Comparison of ENCODE assay signal across 8 mouse cellular contexts in the genomic region with DNA sequence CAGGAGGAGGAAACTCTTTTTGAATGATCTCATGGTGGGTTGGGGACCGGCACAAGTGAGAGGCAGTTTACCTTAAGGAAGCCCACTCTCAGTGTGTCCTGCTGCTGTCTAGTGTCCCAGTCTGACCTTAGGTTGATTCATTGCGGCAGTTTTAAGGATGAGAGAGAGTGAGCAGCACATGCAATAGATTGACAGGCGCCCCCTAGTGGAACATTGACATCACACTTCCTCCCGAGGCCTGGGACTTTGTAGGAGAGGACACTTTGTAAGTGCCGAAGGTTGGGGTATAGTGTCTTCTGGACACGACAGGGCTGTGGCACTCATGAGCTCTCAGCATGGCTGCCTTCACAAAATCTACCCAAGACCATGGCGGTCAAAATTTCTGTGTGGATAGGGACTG.
DNase-seq lines count a peak whose midpoint lies in the region; ATAC-seq and TF ChIP-seq lines count a peak whose summit lies in the region.

No protein-coding gene starts in this region.

- POLR2A ChIA-PET in Patski (lab: Charles Lee), result no interaction called here

- CTCF ChIA-PET in Patski (lab: Charles Lee), result interaction anchor here (1.1 kb wide), 1 partner anchor 12 kb away, joined by 3 read pairs; no protein-coding TSS in a partner anchor

- no peaks in the 10 kb centered on the region for H3K27me3 ChIP-seq in cerebellum, adult 2 months (ENCODE audit: control insufficient read depth, insufficient read depth, low read length)
- H3K27me3 ChIP-seq in Patski, result peaks cover 27% of the 10 kb centered on the region

- TF ChIP-seq CTCF in cerebellum, adult 2 months (IDR thresholded peaks at IDR 0.05; ENCODE audit: borderline replicate concordance, insufficient read depth, low read depth, low read length), result peak; percentile 27; the same call in 1 of the 2 replicates
- peak; percentile 72 for TF ChIP-seq CTCF in layer of hippocampus, adult 2 months (conservative IDR thresholded peaks at IDR 0.05)
- peak; percentile 60 for TF ChIP-seq CTCF in Patski (IDR thresholded peaks at IDR 0.05)

- no peak overlapping the region for H3K27ac ChIP-seq in cerebellum, adult 2 months (ENCODE audit: insufficient read depth, low read length)
- peak overlapping the region; percentile 90 for H3K27ac ChIP-seq in layer of hippocampus, adult 2 months

- no peak for ATAC-seq in Patski

- in situ Hi-C loops in Patski (cut with MboI; ENCODE audit: low pct_unique_long_range_greater_than_20kb), result no loop called here

- 0 out of 2 replicates have a peak, but pooled peaks cover 3% of the 10 kb centered on the region for H3K4me1 ChIP-seq in cerebellum, adult 2 months (ENCODE audit: control insufficient read depth, insufficient read depth, low read length)

- WGBS in cerebellum, adult 2 months, result 69% methylated on average over 7 of the region's 7 CpGs

- no peak overlapping the region for H3K4me3 ChIP-seq in cerebellum, adult 2 months (replicated peaks; ENCODE audit: insufficient read depth, low read depth, low read length)
- H3K4me3 ChIP-seq in layer of hippocampus, adult 2 months, result no peak overlapping the region

- DNase-seq in cerebellum, adult 2 months, result no peak
- DNase-seq in cerebellum, adult 11 months, result no peak
- no peak for DNase-seq in layer of hippocampus, adult 2 months (ENCODE audit: low spot score in 2 of 2)
- no peak for DNase-seq in layer of hippocampus, postnatal 36 days
- DNase-seq in Patski (ENCODE audit: low read depth, low spot score), result no peak
- DNase-seq in retina, postnatal 1 day, result peak; percentile 30
- DNase-seq in left cerebral cortex, adult 8-10 months (ENCODE audit: low spot score in 2 of 2), result no peak
- no peak for DNase-seq in layer of hippocampus, adult 18-20 months (ENCODE audit: low spot score in 2 of 2)

- no peak for TF ChIP-seq POLR2A in cerebellum, adult 2 months (IDR thresholded peaks at IDR 0.05; ENCODE audit: borderline replicate concordance, insufficient read depth, low read length)
